In the genomic region with DNA sequence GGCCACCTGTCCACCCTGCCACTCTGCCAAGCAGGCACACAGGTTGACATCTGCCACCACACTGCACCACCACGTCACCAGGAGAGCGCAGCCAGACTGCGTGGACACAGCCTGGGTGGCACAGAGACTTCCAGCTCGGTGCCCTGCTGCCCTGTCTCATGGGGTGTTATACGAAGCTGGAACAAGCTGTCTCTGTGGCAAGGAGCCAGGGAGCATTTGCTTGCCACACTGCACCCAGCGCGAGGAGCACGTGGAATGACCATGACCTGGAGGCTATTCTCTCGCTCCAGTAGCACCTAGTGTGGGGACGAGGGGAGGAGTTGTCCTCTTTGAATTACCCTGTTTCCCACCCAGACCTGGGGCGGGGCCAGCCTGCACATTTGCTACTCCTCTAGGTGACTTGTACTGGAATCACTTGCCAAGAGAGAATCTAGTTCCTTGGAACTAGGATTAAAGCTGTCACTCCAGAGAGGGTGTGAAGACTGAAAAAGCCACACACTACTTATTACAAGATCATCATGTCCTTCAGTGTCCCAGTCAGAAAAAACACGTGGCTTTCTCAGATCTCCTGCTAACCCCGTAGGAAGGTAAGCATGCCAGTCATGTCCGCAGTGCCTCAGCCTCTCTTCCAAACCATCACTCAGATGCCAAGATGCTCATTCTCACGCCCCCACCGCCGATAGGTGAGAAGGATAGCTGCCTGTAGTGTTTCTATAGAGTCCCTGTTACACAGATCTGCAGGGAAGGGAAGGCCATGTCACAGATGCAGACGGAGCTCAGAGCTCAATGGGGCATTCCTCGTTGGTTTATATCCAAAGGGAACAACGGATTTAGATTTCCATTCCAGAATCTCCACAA, we compare ENCODE assay signal across 9 mouse cellular contexts. TPM values are rescaled to one million over a fixed set of nuclear protein-coding genes. Genes with fewer than 3 reads are reported as not detected.
DNase-seq lines count a peak whose midpoint lies in the region; ATAC-seq lines count a peak whose summit lies in the region.
"Had no signal": no experiment of that assay in that cellular context is flagged by ENCODE, and none has a peak within 500 bp of the region (broad histone marks: within the 10 kb centered on the region; RNA-seq: fewer than 3 reads in every experiment).

No protein-coding gene starts in this region.

- 76% methylated on average over 20 of the region's 20 CpGs for WGBS in hindbrain, embryonic 12.5 days
- WGBS in hindbrain, embryonic 10.5 days: 80% methylated on average over 20 of the region's 20 CpGs
- 62% methylated on average over 20 of the region's 20 CpGs for WGBS in liver, embryonic 12.5 days (ENCODE audit: insufficient replicate concordance)
- WGBS in stomach, embryonic 15.5 days: 65% methylated on average over 20 of the region's 20 CpGs

- no peak overlapping the region for H3K9ac ChIP-seq in hindbrain, embryonic 12.5 days
- H3K9ac ChIP-seq in liver, embryonic 12.5 days: no peak overlapping the region
- no peak overlapping the region for H3K9ac ChIP-seq in stomach, embryonic 15.5 days
- H3K9ac ChIP-seq: limb, embryonic 15.5 days had no signal

- ATAC-seq in hindbrain, embryonic 12.5 days (ENCODE audit: low FRiP score): 0 out of 2 replicates have a peak, but pooled peaks have one; percentile 43
- 0 out of 2 replicates have a peak, but pooled peaks have one; percentile 37 for ATAC-seq in liver, embryonic 12.5 days
- peak; percentile 66; the same call in 1 of the 2 replicates for ATAC-seq in stomach, embryonic 15.5 days (ENCODE audit: insufficient read depth, low FRiP score, low read depth)
- no peak for ATAC-seq in megakaryocyte progenitor cell, adult 5-6 weeks (replicated peaks; ENCODE audit: poor library complexity)

- no peak overlapping the region for H3K4me2 ChIP-seq in hindbrain, embryonic 12.5 days (replicated peaks)
- no peak overlapping the region for H3K4me2 ChIP-seq in liver, embryonic 12.5 days
- no peak overlapping the region for H3K4me2 ChIP-seq in stomach, embryonic 15.5 days
- H3K4me2 ChIP-seq: limb, embryonic 15.5 days had no signal

- no peaks in the 10 kb centered on the region for H3K36me3 ChIP-seq in hindbrain, embryonic 12.5 days
- no peaks in the 10 kb centered on the region for H3K36me3 ChIP-seq in hindbrain, embryonic 10.5 days
- no peaks in the 10 kb centered on the region for H3K36me3 ChIP-seq in liver, embryonic 12.5 days
- H3K36me3 ChIP-seq in stomach, embryonic 15.5 days: no peaks in the 10 kb centered on the region
- H3K36me3 ChIP-seq: limb, embryonic 15.5 days had no signal

- no peak overlapping the region for H3K27ac ChIP-seq in hindbrain, embryonic 12.5 days
- no peak overlapping the region for H3K27ac ChIP-seq in hindbrain, embryonic 10.5 days
- no peak overlapping the region for H3K27ac ChIP-seq in liver, embryonic 12.5 days
- H3K27ac ChIP-seq in stomach, embryonic 15.5 days: no peak overlapping the region
- H3K27ac ChIP-seq: limb, embryonic 15.5 days had no signal

- no peaks in the 10 kb centered on the region for H3K4me1 ChIP-seq in hindbrain, embryonic 12.5 days
- no peaks in the 10 kb centered on the region for H3K4me1 ChIP-seq in hindbrain, embryonic 10.5 days (replicated peaks)
- no peaks in the 10 kb centered on the region for H3K4me1 ChIP-seq in liver, embryonic 12.5 days
- H3K4me1 ChIP-seq in stomach, embryonic 15.5 days: no peaks in the 10 kb centered on the region

- H3K9me3 ChIP-seq in hindbrain, embryonic 12.5 days (replicated peaks): no peaks in the 10 kb centered on the region
- no peaks in the 10 kb centered on the region for H3K9me3 ChIP-seq in hindbrain, embryonic 10.5 days
- H3K9me3 ChIP-seq in liver, embryonic 12.5 days (replicated peaks): no peaks in the 10 kb centered on the region
- no peaks in the 10 kb centered on the region for H3K9me3 ChIP-seq in stomach, embryonic 15.5 days
- H3K9me3 ChIP-seq: limb, embryonic 15.5 days had no signal

- DNase-seq in hindbrain, embryonic 10.5 days (ENCODE audit: low spot score): no peak
- peak; percentile 90 for DNase-seq in cerebellum, adult 11-12 months
- DNase-seq in gastrocnemius, postnatal 25 days: peak; percentile 81
- peak; percentile 99 for DNase-seq in kidney, adult 9 months

- no peaks in the 10 kb centered on the region for H3K27me3 ChIP-seq in hindbrain, embryonic 12.5 days
- H3K27me3 ChIP-seq in hindbrain, embryonic 10.5 days (ENCODE audit: insufficient read depth, poor library complexity, severe bottlenecking): no peaks in the 10 kb centered on the region
- H3K27me3 ChIP-seq in liver, embryonic 12.5 days (replicated peaks): no peaks in the 10 kb centered on the region
- no peaks in the 10 kb centered on the region for H3K27me3 ChIP-seq in stomach, embryonic 15.5 days (replicated peaks)
- H3K27me3 ChIP-seq: limb, embryonic 15.5 days had no signal

- H3K4me3 ChIP-seq in hindbrain, embryonic 12.5 days: no peak overlapping the region
- H3K4me3 ChIP-seq in hindbrain, embryonic 10.5 days: no peak overlapping the region
- no peak overlapping the region for H3K4me3 ChIP-seq in liver, embryonic 12.5 days
- no peak overlapping the region for H3K4me3 ChIP-seq in stomach, embryonic 15.5 days (replicated peaks)
- H3K4me3 ChIP-seq: limb, embryonic 15.5 days had no signal

RNA-seq across cellular contexts. Expression of a gene that starts 10.8 kb away (rescaled TPM):
- 0.20 TPM in 1 of 2 replicates, not detected in the other for polyA plus RNA-seq in hindbrain, embryonic 12.5 days (2016; fragmentation: Nextera tagmentation; extraction: Ambion mirVana)
- polyA plus RNA-seq in hindbrain, embryonic 10.5 days (2016; fragmentation: Nextera tagmentation; extraction: Ambion mirVana): not detected in 2 replicates
- total RNA-seq in gastrocnemius, postnatal 25 days (2021): not detected
- polyA plus RNA-seq in liver, embryonic 12.5 days (2016; fragmentation: Nextera tagmentation; extraction: Ambion mirVana): 54.0 and 57.6 TPM in 2 replicates
- 77.3 and 88.5 TPM in 2 replicates for polyA plus RNA-seq in stomach, embryonic 15.5 days (2015; fragmentation: Nextera tagmentation; extraction: Ambion mirVana)
- total RNA-seq in megakaryocyte progenitor cell, adult 5-6 weeks (2015): not detected in 2 replicates
- total RNA-seq in megakaryocyte progenitor cell, adult 5-6 weeks (2017): not detected in 2 replicates

RNA-seq across cellular contexts. Expression of a gene that starts 37.5 kb away (rescaled TPM):
- polyA plus RNA-seq in hindbrain, embryonic 12.5 days (2016; fragmentation: Nextera tagmentation; extraction: Ambion mirVana): 31.0 and 33.3 TPM in 2 replicates
- 14.2 and 21.4 TPM in 2 replicates for polyA plus RNA-seq in hindbrain, embryonic 10.5 days (2016; fragmentation: Nextera tagmentation; extraction: Ambion mirVana)
- 10 to 100 TPM; 26.7 to 29.2 TPM for total RNA-seq in gastrocnemius, postnatal 25 days (2021)
- polyA plus RNA-seq in liver, embryonic 12.5 days (2016; fragmentation: Nextera tagmentation; extraction: Ambion mirVana): 13.3 and 14.6 TPM in 2 replicates
- 26.7 and 29.2 TPM in 2 replicates for polyA plus RNA-seq in stomach, embryonic 15.5 days (2015; fragmentation: Nextera tagmentation; extraction: Ambion mirVana)
- total RNA-seq in megakaryocyte progenitor cell, adult 5-6 weeks (2015): 0.35 and 0.61 TPM in 2 replicates
- 0.08 and 0.20 TPM in 2 replicates for total RNA-seq in megakaryocyte progenitor cell, adult 5-6 weeks (2017)

RNA-seq across cellular contexts. Expression of a gene that starts 39.2 kb away (rescaled TPM):
- 14.9 and 16.7 TPM in 2 replicates for polyA plus RNA-seq in hindbrain, embryonic 12.5 days (2016; fragmentation: Nextera tagmentation; extraction: Ambion mirVana)
- polyA plus RNA-seq in hindbrain, embryonic 10.5 days (2016; fragmentation: Nextera tagmentation; extraction: Ambion mirVana): 10.4 and 10.8 TPM in 2 replicates
- 1 to 10 TPM; 2.5 to 3.1 TPM for total RNA-seq in gastrocnemius, postnatal 25 days (2021)
- polyA plus RNA-seq in liver, embryonic 12.5 days (2016; fragmentation: Nextera tagmentation; extraction: Ambion mirVana): 4.3 and 4.6 TPM in 2 replicates
- 6.0 and 7.0 TPM in 2 replicates for polyA plus RNA-seq in stomach, embryonic 15.5 days (2015; fragmentation: Nextera tagmentation; extraction: Ambion mirVana)
- total RNA-seq in megakaryocyte progenitor cell, adult 5-6 weeks (2015): 8.7 and 9.7 TPM in 2 replicates
- 4.0 and 7.6 TPM in 2 replicates for total RNA-seq in megakaryocyte progenitor cell, adult 5-6 weeks (2017)

RNA-seq across cellular contexts. Expression of a gene that starts 39.3 kb away (rescaled TPM):
- 80.7 and 82.2 TPM in 2 replicates for polyA plus RNA-seq in hindbrain, embryonic 12.5 days (2016; fragmentation: Nextera tagmentation; extraction: Ambion mirVana)
- 74.8 and 77.1 TPM in 2 replicates for polyA plus RNA-seq in hindbrain, embryonic 10.5 days (2016; fragmentation: Nextera tagmentation; extraction: Ambion mirVana)
- total RNA-seq in gastrocnemius, postnatal 25 days (2021): 10 to 100 TPM; 27.9 to 28.6 TPM
- polyA plus RNA-seq in liver, embryonic 12.5 days (2016; fragmentation: Nextera tagmentation; extraction: Ambion mirVana): 65.8 and 67.3 TPM in 2 replicates
- polyA plus RNA-seq in stomach, embryonic 15.5 days (2015; fragmentation: Nextera tagmentation; extraction: Ambion mirVana): 85.6 and 91.3 TPM in 2 replicates
- 45.5 and 50.4 TPM in 2 replicates for total RNA-seq in megakaryocyte progenitor cell, adult 5-6 weeks (2015)
- 35.6 and 44.8 TPM in 2 replicates for total RNA-seq in megakaryocyte progenitor cell, adult 5-6 weeks (2017)

RNA-seq across cellular contexts. Expression of a gene that starts 53.8 kb away (rescaled TPM):
- polyA plus RNA-seq in hindbrain, embryonic 12.5 days (2016; fragmentation: Nextera tagmentation; extraction: Ambion mirVana): 0.17 and 0.18 TPM in 2 replicates
- polyA plus RNA-seq in hindbrain, embryonic 10.5 days (2016; fragmentation: Nextera tagmentation; extraction: Ambion mirVana): 0.30 and 0.33 TPM in 2 replicates
- under 1 TPM in 1 of 2 experiments, not detected in 1; 0.28 TPM for total RNA-seq in gastrocnemius, postnatal 25 days (2021)
- polyA plus RNA-seq in liver, embryonic 12.5 days (2016; fragmentation: Nextera tagmentation; extraction: Ambion mirVana): 0.21 and 0.37 TPM in 2 replicates
- polyA plus RNA-seq in stomach, embryonic 15.5 days (2015; fragmentation: Nextera tagmentation; extraction: Ambion mirVana): 0.09 and 0.24 TPM in 2 replicates
- total RNA-seq in megakaryocyte progenitor cell, adult 5-6 weeks (2015): not detected in 2 replicates
- not detected in 2 replicates for total RNA-seq in megakaryocyte progenitor cell, adult 5-6 weeks (2017)
- polyA plus RNA-seq: limb, embryonic 15.5 days had no signal

Comparison
In these comparisons a context has a peak if more than half of its experiments do, and no peak if none do; other contexts are left out.
1. RNA of a gene that starts 10.8 kb away (polyA plus RNA-seq): 77.3 to 88.5 TPM in stomach, embryonic 15.5 days and 54.0 to 57.6 TPM in liver, embryonic 12.5 days; 0.20 TPM in hindbrain, embryonic 12.5 days and not detected in hindbrain, embryonic 10.5 days; every median in the first group is over 10 times any median in the second.